In genomic region chr2:135837730-135838129, GRCm38 (mm10) we compare ENCODE assay signal across 26 mouse cellular contexts.
DNase-seq lines count a peak whose midpoint lies in the region; ATAC-seq and TF ChIP-seq lines count a peak whose summit lies in the region.
"Had no signal": no experiment of that assay in that cellular context is flagged by ENCODE, and none has a peak within 500 bp of the region (broad histone marks: within the 10 kb centered on the region; RNA-seq: fewer than 3 reads in every experiment).

No protein-coding gene starts in this region.

- ATAC-seq in heart, embryonic 16.5 days (replicated peaks; ENCODE audit: extremely low read depth, insufficient read depth, low FRiP score): no peak
- ATAC-seq: forebrain, embryonic 15.5 days; intestine, postnatal 0 days; midbrain, embryonic 15.5 days had no signal

- H3K9me3 ChIP-seq in heart, embryonic 16.5 days (replicated peaks; ENCODE audit: control insufficient read depth, low read length): no peaks in the 10 kb centered on the region
- H3K9me3 ChIP-seq: embryonic facial prominence, embryonic 13.5 days; forebrain, embryonic 10.5 days; forebrain, embryonic 15.5 days; midbrain, embryonic 15.5 days; neural tube, embryonic 15.5 days had no signal

- no peak for TF ChIP-seq CTCF in gastrocnemius, adult 2 months (IDR thresholded peaks at IDR 0.05)

- H3K4me1 ChIP-seq in heart, embryonic 16.5 days (ENCODE audit: control insufficient read depth, insufficient read depth, low read length): peaks cover 22% of the 10 kb centered on the region
- H3K4me1 ChIP-seq: embryonic facial prominence, embryonic 13.5 days; forebrain, embryonic 10.5 days; midbrain, embryonic 15.5 days; neural tube, embryonic 15.5 days had no signal

- no peak for DNase-seq in gastrocnemius, adult 2 months
- DNase-seq in gastrocnemius, postnatal 10 days: no peak
- DNase-seq in heart, postnatal 36 days: no peak
- DNase-seq in retina, postnatal 1 day: peak; percentile 49
- DNase-seq in retina, embryonic 14.5 days (ENCODE audit: low spot score): no peak
- DNase-seq in frontal cortex, postnatal 14 days (ENCODE audit: low spot score in 2 of 2): no peak
- DNase-seq: adrenal gland, adult 2 months; adrenal gland, postnatal 36 days; B cell, adult 2 months; kidney, postnatal 10 days; layer of hippocampus, adult 9-11 months; liver; lung, adult 2 months; lung, postnatal 10 days; thymus, adult 2 months; thymus, postnatal 36 days had no signal

- 0 out of 2 replicates have a peak overlapping the region, but pooled peaks have one; percentile 24 for H3K27ac ChIP-seq in gastrocnemius, adult 2 months
- peak overlapping the region; percentile 46; the same call in 1 of the 2 replicates for H3K27ac ChIP-seq in heart, embryonic 16.5 days (ENCODE audit: low read length)
- H3K27ac ChIP-seq: embryonic facial prominence, embryonic 13.5 days; forebrain, embryonic 10.5 days; forebrain, embryonic 15.5 days; hindbrain, embryonic 14.5 days; liver, embryonic 14.5 days; macrophage; midbrain, embryonic 15.5 days; neural tube, embryonic 15.5 days had no signal

- intact Hi-C loops in gastrocnemius, adult 2 months (cut with DNase I): loop anchor here (5.0 kb wide), 1 partner anchor 75 kb away; no protein-coding TSS in a partner anchor
- intact Hi-C loops in heart, postnatal 36 days (cut with DNase I): no loop called here

- no peak overlapping the region for H3K9ac ChIP-seq in heart, embryonic 16.5 days (ENCODE audit: low read length)
- H3K9ac ChIP-seq: embryonic facial prominence, embryonic 13.5 days; forebrain, embryonic 15.5 days; hindbrain, embryonic 14.5 days; liver, embryonic 14.5 days; midbrain, embryonic 15.5 days; neural tube, embryonic 15.5 days had no signal

- no peak overlapping the region for H3K4me3 ChIP-seq in gastrocnemius, adult 2 months
- H3K4me3 ChIP-seq in heart, embryonic 16.5 days (ENCODE audit: low read length): no peak overlapping the region
- H3K4me3 ChIP-seq: embryonic facial prominence, embryonic 13.5 days; forebrain, embryonic 10.5 days; forebrain, embryonic 15.5 days; midbrain, embryonic 15.5 days; neural tube, embryonic 15.5 days had no signal

- H3K36me3 ChIP-seq in heart, embryonic 16.5 days (ENCODE audit: control insufficient read depth, insufficient read depth): no peaks in the 10 kb centered on the region
- H3K36me3 ChIP-seq: embryonic facial prominence, embryonic 13.5 days; forebrain, embryonic 10.5 days; forebrain, embryonic 15.5 days; midbrain, embryonic 15.5 days; neural tube, embryonic 15.5 days had no signal

- H3K27me3 ChIP-seq in heart, embryonic 16.5 days (ENCODE audit: control insufficient read depth, insufficient read depth, low read length): no peaks in the 10 kb centered on the region
- H3K27me3 ChIP-seq: embryonic facial prominence, embryonic 13.5 days; forebrain, embryonic 15.5 days; midbrain, embryonic 15.5 days; neural tube, embryonic 15.5 days had no signal

- WGBS in heart, embryonic 16.5 days: 65% methylated on average over 1 of the region's 1 CpGs

- H3K4me2 ChIP-seq in heart, embryonic 16.5 days (ENCODE audit: low read depth, low read length): no peak overlapping the region
- H3K4me2 ChIP-seq: embryonic facial prominence, embryonic 13.5 days; forebrain, embryonic 15.5 days; hindbrain, embryonic 14.5 days; midbrain, embryonic 15.5 days; neural tube, embryonic 15.5 days had no signal
